Mouse (Mus musculus) thymus, adult 2 months (tissue): Measurements from ENCODE around the gene Gucy1b1.

Source experiments
- CTCF ChIP-seq: fragments of 200-500 bp; IDR thresholded peaks from 2 replicates; pipeline ENCODE4 v1.5.1; 2012; ENCODE audit warnings: mild to moderate bottlenecking, control low read depth, low read length, moderate library complexity, borderline replicate concordance; ENCODE audit not compliant: control insufficient read depth, poor library complexity, insufficient read depth; ENCODE audit errors: extremely low read depth
- POLR2A ChIP-seq: fragments of 200-500 bp; IDR thresholded peaks from 2 replicates; pipeline ENCODE4 v1.6.1; 2012; ENCODE audit warnings: mild to moderate bottlenecking, low read length, control low read depth, moderate library complexity; ENCODE audit not compliant: control insufficient read depth, poor library complexity, insufficient read depth; ENCODE audit errors: extremely low read depth

DNA sequence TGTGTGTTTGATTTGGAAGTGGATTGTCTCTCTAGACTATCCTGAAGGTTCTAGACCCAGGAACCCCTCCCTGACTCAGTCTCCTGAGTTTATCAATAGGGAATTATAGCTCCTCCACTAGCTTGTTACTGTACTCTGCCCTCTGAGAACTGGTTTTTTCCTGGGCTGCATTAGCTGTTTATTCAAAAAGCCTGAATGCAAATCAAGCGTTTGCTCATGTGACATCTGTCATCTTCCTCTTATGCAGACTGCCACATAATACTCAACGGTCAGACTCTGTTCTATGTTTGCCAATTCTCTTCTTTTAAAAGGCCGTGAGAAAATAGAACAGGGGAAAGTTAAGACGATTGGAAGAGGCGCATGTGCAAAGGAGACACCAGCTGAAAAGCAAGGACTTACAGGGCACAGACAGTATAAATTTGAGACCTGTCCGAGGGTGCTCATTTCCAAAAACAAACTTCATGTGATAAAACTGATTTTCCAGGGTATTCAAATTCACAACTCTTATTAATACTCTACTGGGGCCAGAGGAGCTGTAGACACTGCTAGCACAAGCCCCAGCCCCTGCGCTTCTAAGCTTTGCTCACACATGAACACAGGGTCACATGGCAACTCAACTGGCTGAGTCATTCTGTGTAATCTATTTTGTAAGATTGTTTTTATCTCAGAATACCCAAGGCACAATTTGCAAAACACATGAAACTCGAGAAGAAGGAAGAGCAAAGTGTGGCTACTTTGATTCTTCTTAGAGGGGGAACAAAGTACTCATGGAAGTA, 91.2 kb downstream of the Gucy1b1 start:
- TF ChIP-seq CTCF (no peak), POLR2A (no peak)
